Mouse (Mus musculus): Measurements from ENCODE around the gene Pamr1. TPM values are rescaled to one million over a fixed set of nuclear protein-coding genes. Genes with fewer than 3 reads are reported as not detected.

Gene Pamr1
- polyA plus RNA-seq, 1 experiment from 2014 or later: 0.79 TPM

DNA sequence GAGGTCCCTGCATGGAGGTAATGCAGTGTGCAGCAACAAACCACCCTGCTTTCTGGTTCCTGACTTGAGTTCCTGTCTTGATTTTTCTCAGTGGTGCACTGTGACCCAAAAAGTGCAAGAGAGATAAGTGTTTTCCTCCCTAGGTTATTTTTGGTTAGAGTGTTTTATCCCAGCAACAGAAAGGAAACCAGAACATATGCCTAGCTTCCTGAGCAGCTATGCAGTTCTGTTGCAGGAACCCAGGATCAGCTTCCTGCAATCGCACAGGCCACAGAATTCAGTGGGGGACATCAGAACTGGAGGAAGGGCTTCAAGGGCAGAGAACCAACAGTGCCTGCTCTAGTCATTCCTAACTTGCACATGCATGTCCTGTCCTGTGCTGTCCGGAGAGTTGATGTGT lies 66.8 kb downstream of the Pamr1 start:
- H3K27me3 ChIP-seq: no peaks in the 10 kb centered on the region
- 0 out of 2 replicates have a peak, but pooled peaks cover 9% of the 10 kb centered on the region for H3K4me1 ChIP-seq
- no peak for ATAC-seq
- H3K4me3 ChIP-seq: no peak overlapping the region
- no peak overlapping the region for H3K27ac ChIP-seq
- H3K4me2 ChIP-seq: no peak overlapping the region
- H3K9ac ChIP-seq: no peak overlapping the region
- H3K36me3 ChIP-seq (ENCODE audit: poor library complexity, severe bottlenecking): no peaks in the 10 kb centered on the region
- 85% methylated on average over 2 of the region's 2 CpGs for WGBS
- no peaks in the 10 kb centered on the region for H3K9me3 ChIP-seq (replicated peaks)

- Histone ChIP-seq H3K4me3 (no peak overlapping the region), H3K9ac (no peak overlapping the region), H3K4me2 (no peak overlapping the region), H3K27ac (0 out of 2 replicates have a peak overlapping the region, but pooled peaks have one; percentile 21), H3K4me1 (0 out of 2 replicates have a peak, but pooled peaks cover 9% of the 10 kb centered on the region), H3K36me3 (ENCODE audit: poor library complexity, severe bottlenecking) (no peaks in the 10 kb centered on the region), H3K27me3 (no peaks in the 10 kb centered on the region), H3K9me3 (replicated peaks) (no peaks in the 10 kb centered on the region)
- peak; percentile 61 for ATAC-seq
- 46% methylated on average over 12 of the region's 12 CpGs for WGBS
Measured at GRCm38 (mm10) chr2:102620744-102621429, 71.1 kb downstream of the Pamr1 start.

- no peak for ATAC-seq
- 0 out of 2 replicates have a peak, but pooled peaks cover 9% of the 10 kb centered on the region for H3K4me1 ChIP-seq
- H3K4me2 ChIP-seq: no peak overlapping the region
- H3K9me3 ChIP-seq (replicated peaks): no peaks in the 10 kb centered on the region
- no peak overlapping the region for H3K27ac ChIP-seq
- no peaks in the 10 kb centered on the region for H3K36me3 ChIP-seq (ENCODE audit: poor library complexity, severe bottlenecking)
- WGBS: 92% methylated on average over 5 of the region's 5 CpGs
- no peak overlapping the region for H3K4me3 ChIP-seq
- H3K9ac ChIP-seq: no peak overlapping the region
- no peaks in the 10 kb centered on the region for H3K27me3 ChIP-seq
Measured at GRCm38 (mm10) chr2:102622176-102622575, 72.4 kb downstream of the Pamr1 start.

GRCm38 (mm10) chr2:102622943-102623342 lies 73.1 kb downstream of the Pamr1 start:
- ATAC-seq: no peak
- Histone ChIP-seq H3K27ac (no peak overlapping the region), H3K4me1 (0 out of 2 replicates have a peak, but pooled peaks cover 9% of the 10 kb centered on the region), H3K36me3 (ENCODE audit: poor library complexity, severe bottlenecking) (no peaks in the 10 kb centered on the region), H3K9ac (no peak overlapping the region), H3K4me2 (no peak overlapping the region), H3K4me3 (no peak overlapping the region), H3K9me3 (replicated peaks) (no peaks in the 10 kb centered on the region), H3K27me3 (no peaks in the 10 kb centered on the region)

- no peak overlapping the region for H3K4me3 ChIP-seq
- H3K4me2 ChIP-seq: no peak overlapping the region
- H3K4me1 ChIP-seq: 0 out of 2 replicates have a peak, but pooled peaks cover 9% of the 10 kb centered on the region
- no peaks in the 10 kb centered on the region for H3K36me3 ChIP-seq (ENCODE audit: poor library complexity, severe bottlenecking)
- H3K9me3 ChIP-seq (replicated peaks): no peaks in the 10 kb centered on the region
- no peaks in the 10 kb centered on the region for H3K27me3 ChIP-seq
- ATAC-seq: no peak
- WGBS: 83% methylated on average over 1 of the region's 1 CpGs
- no peak overlapping the region for H3K9ac ChIP-seq
- no peak overlapping the region for H3K27ac ChIP-seq
Measured at GRCm38 (mm10) chr2:102624538-102624937, 74.7 kb downstream of the Pamr1 start.

GRCm38 (mm10) chr2:102632361-102632760 lies 82.5 kb downstream of the Pamr1 start:
- Histone ChIP-seq H3K4me2 (no peak overlapping the region), H3K27ac (no peak overlapping the region), H3K9me3 (replicated peaks) (no peaks in the 10 kb centered on the region), H3K36me3 (ENCODE audit: poor library complexity, severe bottlenecking) (no peaks in the 10 kb centered on the region), H3K4me1 (no peaks in the 10 kb centered on the region), H3K9ac (no peak overlapping the region), H3K27me3 (no peaks in the 10 kb centered on the region), H3K4me3 (no peak overlapping the region)
- WGBS: 92% methylated on average over 4 of the region's 4 CpGs
- ATAC-seq: no peak

DNA sequence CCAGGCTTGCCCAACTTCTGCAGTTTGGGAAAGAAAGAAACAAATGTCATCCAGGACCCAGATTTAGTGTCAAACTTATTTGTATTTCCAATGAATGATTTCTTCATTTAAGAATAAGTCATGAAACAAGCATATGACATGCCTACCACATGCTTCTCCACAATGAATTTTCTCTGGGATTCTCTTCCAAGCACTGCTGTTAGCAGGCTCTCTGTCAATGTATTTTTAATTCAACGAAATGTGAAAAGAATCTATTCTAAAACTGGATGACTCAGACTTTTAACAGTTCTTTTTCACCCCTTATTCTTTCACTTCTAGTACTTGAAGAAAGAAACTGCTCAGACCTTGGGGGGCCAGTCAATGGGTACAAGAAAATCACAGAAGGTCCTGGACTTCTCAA lies 84.2 kb downstream of the Pamr1 start:
- H3K27ac ChIP-seq: no peak overlapping the region
- H3K4me1 ChIP-seq: peaks cover 8% of the 10 kb centered on the region
- WGBS: 80% methylated on average over 1 of the region's 1 CpGs
- H3K36me3 ChIP-seq (ENCODE audit: poor library complexity, severe bottlenecking): no peaks in the 10 kb centered on the region
- no peaks in the 10 kb centered on the region for H3K9me3 ChIP-seq (replicated peaks)
- no peak for ATAC-seq
- H3K4me2 ChIP-seq: no peak overlapping the region
- no peak overlapping the region for H3K4me3 ChIP-seq
- no peaks in the 10 kb centered on the region for H3K27me3 ChIP-seq
- H3K9ac ChIP-seq: no peak overlapping the region

DNA sequence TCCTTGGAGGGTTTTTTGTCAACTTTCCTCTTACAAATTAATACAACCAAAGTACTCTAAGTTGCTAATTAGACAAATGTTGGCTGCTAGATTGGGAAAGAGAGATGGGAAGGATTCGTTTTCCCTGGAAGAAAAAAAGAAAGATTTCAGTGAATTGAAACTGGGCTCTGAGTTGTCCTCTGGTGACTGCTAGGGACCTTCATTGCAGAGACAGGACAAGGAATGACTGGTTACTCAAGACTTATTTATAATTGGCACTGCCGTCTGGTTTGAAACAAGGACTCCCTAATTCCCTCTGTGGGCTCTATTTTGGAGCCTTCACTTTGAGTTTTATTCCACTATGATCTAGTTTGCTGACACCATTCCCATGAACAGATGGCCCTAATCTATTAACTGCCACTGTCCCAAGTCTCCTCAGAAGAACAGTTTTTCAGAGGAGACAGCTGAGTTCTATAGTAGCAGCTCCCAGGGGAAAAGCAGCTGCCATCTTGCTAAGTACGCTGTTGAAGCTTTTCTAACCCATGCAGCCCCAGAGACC lies 85.8 kb downstream of the Pamr1 start:
- H3K4me3 ChIP-seq: no peak overlapping the region
- no peak overlapping the region for H3K9ac ChIP-seq
- H3K4me1 ChIP-seq: peaks cover 11% of the 10 kb centered on the region
- ATAC-seq: no peak
- H3K9me3 ChIP-seq (replicated peaks): no peaks in the 10 kb centered on the region
- no peaks in the 10 kb centered on the region for H3K36me3 ChIP-seq (ENCODE audit: poor library complexity, severe bottlenecking)
- no peak overlapping the region for H3K4me2 ChIP-seq
- H3K27ac ChIP-seq: no peak overlapping the region
- 69% methylated on average over 3 of the region's 3 CpGs for WGBS
- H3K27me3 ChIP-seq: no peaks in the 10 kb centered on the region

GRCm38 (mm10) chr2:102636116-102636600 lies 86.3 kb downstream of the Pamr1 start:
- Histone ChIP-seq H3K4me1 (peaks cover 11% of the 10 kb centered on the region), H3K36me3 (ENCODE audit: poor library complexity, severe bottlenecking) (no peaks in the 10 kb centered on the region), H3K4me2 (no peak overlapping the region), H3K9me3 (replicated peaks) (no peaks in the 10 kb centered on the region), H3K27me3 (no peaks in the 10 kb centered on the region), H3K9ac (no peak overlapping the region), H3K4me3 (no peak overlapping the region), H3K27ac (no peak overlapping the region)
- no peak for ATAC-seq
- 89% methylated on average over 7 of the region's 7 CpGs for WGBS

GRCm38 (mm10) chr2:102638140-102638539 lies 88.3 kb downstream of the Pamr1 start:
- Histone ChIP-seq H3K4me1 (peaks cover 11% of the 10 kb centered on the region), H3K36me3 (ENCODE audit: poor library complexity, severe bottlenecking) (no peaks in the 10 kb centered on the region), H3K27ac (no peak overlapping the region), H3K4me2 (no peak overlapping the region), H3K4me3 (no peak overlapping the region), H3K9ac (no peak overlapping the region), H3K9me3 (replicated peaks) (no peaks in the 10 kb centered on the region), H3K27me3 (no peaks in the 10 kb centered on the region)
- WGBS: 39% methylated on average over 5 of the region's 5 CpGs
- ATAC-seq: no peak

DNA sequence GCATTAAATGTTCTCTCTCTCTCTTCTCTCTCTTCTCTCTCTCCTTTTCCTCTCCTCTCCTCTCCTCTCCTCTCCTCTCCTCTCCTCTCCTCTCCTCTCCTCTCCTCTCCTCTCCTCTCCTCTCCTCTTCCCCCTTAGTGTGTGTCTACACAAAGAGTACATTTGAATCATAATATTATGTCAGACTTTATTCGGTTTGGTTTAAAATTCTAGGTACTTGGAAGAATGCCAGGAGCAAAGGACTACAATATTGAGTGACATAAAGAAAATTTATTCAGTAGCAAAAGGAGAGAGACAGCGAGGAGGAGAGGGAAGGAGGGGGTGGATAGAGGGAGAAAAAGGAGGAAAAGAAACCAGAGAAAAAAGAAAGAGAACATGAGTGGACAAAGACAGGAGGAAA lies 88.9 kb downstream of the Pamr1 start:
- Histone ChIP-seq H3K27ac (no peak overlapping the region), H3K27me3 (no peaks in the 10 kb centered on the region), H3K4me3 (no peak overlapping the region), H3K4me2 (no peak overlapping the region), H3K4me1 (peaks cover 11% of the 10 kb centered on the region), H3K36me3 (ENCODE audit: poor library complexity, severe bottlenecking) (no peaks in the 10 kb centered on the region), H3K9me3 (replicated peaks) (no peaks in the 10 kb centered on the region), H3K9ac (no peak overlapping the region)
- whole genome bisulfite sequencing: 23% methylated on average over 2 of the region's 2 CpGs
- no peak; the same call in 1 of the 2 replicates for ATAC-seq

DNA sequence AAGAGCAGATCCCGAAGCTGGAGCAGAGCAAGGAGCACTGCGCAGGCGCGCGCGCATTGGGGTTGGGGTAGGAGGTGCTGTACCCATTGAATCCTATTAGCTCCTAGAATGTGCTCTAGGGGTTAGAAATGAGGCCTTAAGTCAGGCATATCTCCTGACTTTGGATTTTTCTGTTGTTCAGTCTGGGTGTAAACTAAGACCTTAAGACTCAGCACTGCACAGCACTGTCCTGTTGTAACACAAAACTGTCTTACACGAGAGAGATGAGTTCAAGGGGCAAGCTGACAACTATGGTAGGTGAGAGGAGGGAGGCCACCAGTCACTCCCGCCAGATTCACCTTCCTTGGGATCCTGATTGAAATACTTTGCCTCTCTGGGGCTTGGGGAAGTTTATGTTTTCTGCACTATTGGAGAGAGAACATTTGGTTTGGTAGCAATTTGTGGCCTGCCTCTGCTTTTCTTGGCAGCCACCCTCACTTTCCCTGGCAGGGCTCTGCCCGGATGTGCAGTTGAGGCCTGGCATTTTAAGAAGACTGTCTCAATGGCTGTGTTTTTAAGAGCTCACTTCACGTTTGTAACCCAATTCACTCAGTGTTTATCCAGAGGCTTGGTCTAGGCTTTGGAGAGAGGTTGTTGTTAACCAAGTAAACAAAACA lies 99.2 kb downstream of the Pamr1 start:
- H3K4me1 ChIP-seq: peaks cover 5% of the 10 kb centered on the region; the same call in 1 of the 2 replicates
- no peak overlapping the region for H3K4me3 ChIP-seq
- WGBS: 84% methylated on average over 10 of the region's 10 CpGs
- no peaks in the 10 kb centered on the region for H3K27me3 ChIP-seq
- H3K36me3 ChIP-seq (ENCODE audit: poor library complexity, severe bottlenecking): no peaks in the 10 kb centered on the region
- H3K9ac ChIP-seq: no peak overlapping the region
- no peaks in the 10 kb centered on the region for H3K9me3 ChIP-seq (replicated peaks)
- ATAC-seq: peak; percentile 38; the same call in 1 of the 2 replicates
- H3K27ac ChIP-seq: no peak overlapping the region
- no peak overlapping the region for H3K4me2 ChIP-seq

All from forebrain, embryonic 13.5 days (tissue).